Mouse (Mus musculus): ENCODE measurements around the gene Cdon. TPM values are rescaled to one million over a fixed set of nuclear protein-coding genes. Genes with fewer than 3 reads are reported as not detected.

Gene Cdon
- polyA plus RNA-seq, 1 experiment from 2014 or later = 1.9 TPM

- ATAC-seq = no peak
These were observed 48.0 kb downstream of the Cdon start for GRCm38 (mm10) chr9:35468913-35469312.

GRCm38 (mm10) chr9:35474104-35474724 is 53.3 kb downstream of the Cdon start:
- Histone ChIP-seq H3K27me3 (replicated peaks; ENCODE audit: control insufficient read depth, insufficient read depth, low read length) (no peaks in the 10 kb centered on the region), H3K4me2 (replicated peaks; ENCODE audit: low read depth) (no peak overlapping the region), H3K9ac (ENCODE audit: low read depth, low read length) (no peak overlapping the region), H3K4me1 (replicated peaks; ENCODE audit: control insufficient read depth, insufficient read depth, low read length) (no peaks in the 10 kb centered on the region), H3K4me3 (ENCODE audit: low read depth, low read length) (no peak overlapping the region), H3K9me3 (ENCODE audit: control insufficient read depth) (no peaks in the 10 kb centered on the region), H3K36me3 (ENCODE audit: control insufficient read depth, insufficient read depth) (peaks cover 17% of the 10 kb centered on the region), H3K27ac (ENCODE audit: low read depth, low read length) (no peak overlapping the region)
- ATAC-seq = no peak
- no peak for TF ChIP-seq CTCF (IDR thresholded peaks at IDR 0.05; ENCODE audit: low read depth)
- 67% methylated on average over 10 of the region's 10 CpGs for WGBS

More at GRCm38 (mm10) chr9:35468913-35469312, 48.0 kb downstream of the Cdon start:
- no peaks in the 10 kb centered on the region for H3K4me1 ChIP-seq (replicated peaks; ENCODE audit: control insufficient read depth, insufficient read depth, low read length)
- H3K4me3 ChIP-seq (ENCODE audit: low read depth, low read length) = no peak overlapping the region
- H3K27me3 ChIP-seq (replicated peaks; ENCODE audit: control insufficient read depth, insufficient read depth, low read length) = no peaks in the 10 kb centered on the region
- no peak for TF ChIP-seq CTCF (IDR thresholded peaks at IDR 0.05; ENCODE audit: low read depth)
- no peak overlapping the region for H3K4me2 ChIP-seq (replicated peaks; ENCODE audit: low read depth)
- H3K9ac ChIP-seq (ENCODE audit: low read depth, low read length) = no peak overlapping the region
- H3K9me3 ChIP-seq (ENCODE audit: control insufficient read depth) = no peaks in the 10 kb centered on the region
- H3K36me3 ChIP-seq (ENCODE audit: control insufficient read depth, insufficient read depth) = peaks cover 11% of the 10 kb centered on the region; the same call in 1 of the 2 replicates
- no peak overlapping the region for H3K27ac ChIP-seq (ENCODE audit: low read depth, low read length)

- no peak overlapping the region for H3K4me2 ChIP-seq (replicated peaks; ENCODE audit: low read depth)
- peaks cover 17% of the 10 kb centered on the region for H3K36me3 ChIP-seq (ENCODE audit: control insufficient read depth, insufficient read depth)
- no peaks in the 10 kb centered on the region for H3K4me1 ChIP-seq (replicated peaks; ENCODE audit: control insufficient read depth, insufficient read depth, low read length)
- H3K27me3 ChIP-seq (replicated peaks; ENCODE audit: control insufficient read depth, insufficient read depth, low read length) = no peaks in the 10 kb centered on the region
- WGBS = 78% methylated on average over 7 of the region's 7 CpGs
- no peaks in the 10 kb centered on the region for H3K9me3 ChIP-seq (ENCODE audit: control insufficient read depth)
- H3K9ac ChIP-seq (ENCODE audit: low read depth, low read length) = no peak overlapping the region
- no peak overlapping the region for H3K4me3 ChIP-seq (ENCODE audit: low read depth, low read length)
- TF ChIP-seq CTCF (IDR thresholded peaks at IDR 0.05; ENCODE audit: low read depth) = no peak
- ATAC-seq = no peak
- H3K27ac ChIP-seq (ENCODE audit: low read depth, low read length) = no peak overlapping the region
These were observed 54.5 kb downstream of the Cdon start for GRCm38 (mm10) chr9:35475394-35475793.

GRCm38 (mm10) chr9:35479456-35479855 is 58.5 kb downstream of the Cdon start:
- Histone ChIP-seq H3K4me3 (ENCODE audit: low read depth, low read length) (no peak overlapping the region), H3K36me3 (ENCODE audit: control insufficient read depth, insufficient read depth) (peaks cover 24% of the 10 kb centered on the region), H3K9me3 (ENCODE audit: control insufficient read depth) (no peaks in the 10 kb centered on the region), H3K27me3 (replicated peaks; ENCODE audit: control insufficient read depth, insufficient read depth, low read length) (no peaks in the 10 kb centered on the region), H3K4me1 (replicated peaks; ENCODE audit: control insufficient read depth, insufficient read depth, low read length) (no peaks in the 10 kb centered on the region), H3K4me2 (replicated peaks; ENCODE audit: low read depth) (no peak overlapping the region), H3K9ac (ENCODE audit: low read depth, low read length) (no peak overlapping the region), H3K27ac (ENCODE audit: low read depth, low read length) (no peak overlapping the region)
- no peak for TF ChIP-seq CTCF (IDR thresholded peaks at IDR 0.05; ENCODE audit: low read depth)
- no peak for ATAC-seq
- WGBS = 94% methylated on average over 6 of the region's 6 CpGs

- no peak overlapping the region for H3K4me3 ChIP-seq (ENCODE audit: low read depth, low read length)
- no peaks in the 10 kb centered on the region for H3K9me3 ChIP-seq (ENCODE audit: control insufficient read depth)
- peaks cover 28% of the 10 kb centered on the region for H3K36me3 ChIP-seq (ENCODE audit: control insufficient read depth, insufficient read depth)
- H3K4me1 ChIP-seq (replicated peaks; ENCODE audit: control insufficient read depth, insufficient read depth, low read length) = no peaks in the 10 kb centered on the region
- no peak overlapping the region for H3K27ac ChIP-seq (ENCODE audit: low read depth, low read length)
- no peak for TF ChIP-seq CTCF (IDR thresholded peaks at IDR 0.05; ENCODE audit: low read depth)
- no peak overlapping the region for H3K9ac ChIP-seq (ENCODE audit: low read depth, low read length)
- ATAC-seq = no peak
- no peaks in the 10 kb centered on the region for H3K27me3 ChIP-seq (replicated peaks; ENCODE audit: control insufficient read depth, insufficient read depth, low read length)
- 64% methylated on average over 13 of the region's 13 CpGs for WGBS
- H3K4me2 ChIP-seq (replicated peaks; ENCODE audit: low read depth) = no peak overlapping the region
These were observed 61.3 kb downstream of the Cdon start for GRCm38 (mm10) chr9:35482014-35482898.

GRCm38 (mm10) chr9:35483949-35484348 is 63.0 kb downstream of the Cdon start:
- no peak for TF ChIP-seq CTCF (IDR thresholded peaks at IDR 0.05; ENCODE audit: low read depth)
- Histone ChIP-seq H3K27ac (ENCODE audit: low read depth, low read length) (no peak overlapping the region), H3K4me2 (replicated peaks; ENCODE audit: low read depth) (no peak overlapping the region), H3K27me3 (replicated peaks; ENCODE audit: control insufficient read depth, insufficient read depth, low read length) (no peaks in the 10 kb centered on the region), H3K9me3 (ENCODE audit: control insufficient read depth) (no peaks in the 10 kb centered on the region), H3K4me1 (replicated peaks; ENCODE audit: control insufficient read depth, insufficient read depth, low read length) (no peaks in the 10 kb centered on the region), H3K4me3 (ENCODE audit: low read depth, low read length) (no peak overlapping the region), H3K36me3 (ENCODE audit: control insufficient read depth, insufficient read depth) (peaks cover 31% of the 10 kb centered on the region), H3K9ac (ENCODE audit: low read depth, low read length) (no peak overlapping the region)
- 86% methylated on average over 3 of the region's 3 CpGs for WGBS
- no peak for ATAC-seq
